Mouse (Mus musculus) embryo, embryonic 11.5 days (tissue): ENCODE results near the gene Lipc.
"Not testable (repeated sequence)": the region's sequence is repeated elsewhere in the genome, so short reads cannot be mapped to it uniquely, and the experiment has no call there.

Experiments
- DNase-seq: peaks from one replicate; pipeline ENCODE4 v3.0.0-alpha.2; 2012; ENCODE audit warnings: low read depth, low spot score

Gene Lipc

GRCm38 (mm10) chr9:70859233-70859632 lies 92.8 kb downstream of the Lipc start:
- DNase-seq = no peak

GRCm38 (mm10) chr9:70855868-70856267 lies 96.2 kb downstream of the Lipc start:
- no peak for DNase-seq

GRCm38 (mm10) chr9:70854950-70855349 lies 97.1 kb downstream of the Lipc start:
- DNase-seq = no peak

GRCm38 (mm10) chr9:70853081-70853480 lies 98.9 kb downstream of the Lipc start:
- not testable (repeated sequence) for DNase-seq

GRCm38 (mm10) chr9:70851533-70851932 lies 100.5 kb downstream of the Lipc start:
- DNase-seq = no peak

GRCm38 (mm10) chr9:70848135-70848770 lies 103.8 kb downstream of the Lipc start:
- DNase-seq = no peak

GRCm38 (mm10) chr9:70847627-70848051 lies 104.4 kb downstream of the Lipc start:
- no peak for DNase-seq

- DNase-seq = no peak
Observed at GRCm38 (mm10) chr9:70843270-70843669, 108.8 kb downstream of the Lipc start.

- DNase-seq = no peak
Observed at GRCm38 (mm10) chr9:70842300-70842941, 109.6 kb downstream of the Lipc start.

GRCm38 (mm10) chr9:70841426-70842215 lies 110.4 kb downstream of the Lipc start:
- DNase-seq = no peak

GRCm38 (mm10) chr9:70840861-70841341 lies 111.1 kb downstream of the Lipc start:
- DNase-seq = no peak

- no peak for DNase-seq
Observed at GRCm38 (mm10) chr9:70838132-70838911, 113.7 kb downstream of the Lipc start.

- DNase-seq = peak; percentile 38
Observed at GRCm38 (mm10) chr9:70834730-70835154, 117.3 kb downstream of the Lipc start.

- no peak for DNase-seq
Observed at GRCm38 (mm10) chr9:70834217-70834616, 117.8 kb downstream of the Lipc start.

- no peak for DNase-seq
Observed at GRCm38 (mm10) chr9:70833111-70833908, 118.7 kb downstream of the Lipc start.

GRCm38 (mm10) chr9:70832231-70832630 lies 119.8 kb downstream of the Lipc start:
- DNase-seq = no peak

GRCm38 (mm10) chr9:70830844-70831529 lies 121.0 kb downstream of the Lipc start:
- no peak for DNase-seq

- no peak for DNase-seq
Observed at GRCm38 (mm10) chr9:70829784-70830488, 122.1 kb downstream of the Lipc start.

GRCm38 (mm10) chr9:70827911-70828310 lies 124.1 kb downstream of the Lipc start:
- DNase-seq = no peak

- no peak for DNase-seq
Observed at GRCm38 (mm10) chr9:70824103-70824502, 127.9 kb downstream of the Lipc start.
